Mouse (Mus musculus): ENCODE data around the gene Gm10295.

DNA sequence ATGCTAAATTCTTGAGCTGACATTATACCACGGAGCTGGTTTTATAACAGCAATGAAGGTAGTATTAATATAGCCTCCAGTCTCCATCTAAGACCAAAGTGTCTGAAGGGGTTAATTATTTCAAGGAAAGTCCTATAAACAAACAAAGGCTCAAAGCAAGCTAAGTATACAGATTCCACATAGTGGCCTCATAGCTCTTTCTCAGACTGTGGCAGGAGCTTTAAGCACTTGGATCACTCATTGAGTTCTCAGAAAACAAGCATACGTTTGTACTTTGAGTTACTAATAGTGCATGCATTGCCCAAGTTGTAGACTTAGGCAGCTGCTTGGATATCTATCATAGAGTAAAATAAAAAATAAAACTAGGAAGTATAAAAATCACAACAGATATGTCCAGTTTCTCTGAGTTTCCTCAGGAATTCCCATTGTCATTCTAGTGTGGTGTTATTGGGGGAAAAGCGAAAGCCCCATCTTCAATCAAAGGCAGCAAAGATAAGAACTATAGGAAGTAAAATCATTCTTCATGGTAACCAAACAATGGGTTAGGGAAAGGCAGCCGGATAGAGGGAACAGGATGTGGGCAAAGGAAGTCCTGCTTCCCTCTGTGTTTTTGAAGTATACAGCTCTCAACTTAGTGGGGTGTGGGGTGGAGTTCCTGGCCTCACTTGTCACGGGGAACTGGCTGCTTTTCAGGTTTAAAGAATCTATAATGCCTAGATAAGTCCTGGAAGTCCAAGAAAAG is 48.8 kb upstream of the Gm10295 start:
- TF ChIP-seq CTCF (IDR thresholded peaks at IDR 0.05; ENCODE audit: low read depth) (no peak), EP300 (IDR thresholded peaks at IDR 0.05; ENCODE audit: low read depth) (no peak)

Measured in liver, embryonic 14.5 days (tissue).